Mouse (Mus musculus): ENCODE results near the gene Cmya5.

DNA sequence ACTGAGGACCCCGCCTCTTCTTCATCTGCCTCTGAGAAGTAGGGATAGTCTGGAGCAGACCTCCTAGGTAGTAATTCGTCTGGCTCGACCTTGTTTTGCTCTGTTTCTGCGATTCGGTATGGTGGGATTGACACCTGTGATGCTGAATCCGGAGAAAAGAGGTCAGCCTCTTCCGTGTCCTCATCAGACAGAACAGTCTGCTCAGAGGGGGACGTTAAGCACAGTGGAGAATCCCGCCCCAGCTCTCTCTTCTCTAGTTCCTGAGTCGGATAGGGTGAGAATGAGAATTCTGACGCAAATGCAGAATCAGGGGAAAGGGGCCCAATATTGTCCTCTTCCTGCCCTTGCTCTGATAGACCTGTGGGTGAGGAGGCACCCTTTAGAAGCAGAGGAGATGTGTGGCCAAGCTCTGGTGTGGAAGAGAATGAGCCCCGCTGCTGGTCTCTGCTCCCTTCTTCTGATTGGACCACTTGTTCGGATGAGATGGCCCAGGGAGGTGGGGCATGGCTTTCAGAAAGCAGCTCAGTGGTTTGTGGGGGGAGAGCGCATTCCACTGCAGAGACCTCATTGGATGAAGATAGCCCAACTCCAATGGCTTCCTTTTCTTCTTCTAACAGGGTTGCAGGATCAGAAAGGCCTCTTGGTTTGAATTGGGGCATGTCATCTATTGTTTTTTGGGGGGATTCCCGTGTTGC, 49.3 kb downstream of the Cmya5 start:
- TF ChIP-seq POLR2A (IDR thresholded peaks at IDR 0.05; ENCODE audit: extremely low read depth, insufficient read depth, low read length) (no peak), CTCF (IDR thresholded peaks at IDR 0.05; ENCODE audit: low read depth, low read length) (no peak)

Measured in liver, adult 2 months (tissue).